Mouse (Mus musculus): Measurements from ENCODE around the gene Gstt1.
"Not testable (repeated sequence)": the region's sequence is repeated elsewhere in the genome, so short reads cannot be mapped to it uniquely, and the experiment has no call there.

Gene Gstt1

GRCm38 (mm10) chr10:75798176-75798696, at the start of gene Gstt1:
Gstt1 (minus strand) TSS chr10:75798584.
- DNase-seq = peak; percentile 70 to 80

- no peak for DNase-seq
Measured at GRCm38 (mm10) chr10:75845306-75845930, 47.0 kb upstream of the Gstt1 start.

GRCm38 (mm10) chr10:75844800-75845199, 46.4 kb upstream of the Gstt1 start:
- DNase-seq = no peak

- not testable (repeated sequence) for DNase-seq
Measured at GRCm38 (mm10) chr10:75843898-75844297, 45.5 kb upstream of the Gstt1 start.

GRCm38 (mm10) chr10:75839092-75839491, 40.7 kb upstream of the Gstt1 start:
- DNase-seq = no peak

- peak; percentile 94 to 96 for DNase-seq
Measured at GRCm38 (mm10) chr10:75837248-75837759, 38.9 kb upstream of the Gstt1 start, which contains the start of gene Gstt2. Gstt2 (minus strand) TSS chr10:75837424.

- DNase-seq = no peak
Measured at GRCm38 (mm10) chr10:75835761-75836531, 37.6 kb upstream of the Gstt1 start.

- DNase-seq = peak; percentile 56 to 64
Measured at GRCm38 (mm10) chr10:75835307-75835706, 36.9 kb upstream of the Gstt1 start.

GRCm38 (mm10) chr10:75834721-75835120, 36.3 kb upstream of the Gstt1 start:
- DNase-seq = no peak

- peak; percentile 71 to 77 for DNase-seq
Measured at GRCm38 (mm10) chr10:75834250-75834649, 35.9 kb upstream of the Gstt1 start.

- DNase-seq = no peak
Measured at GRCm38 (mm10) chr10:75833456-75834080, 35.2 kb upstream of the Gstt1 start.

- peak; percentile 42 to 71 for DNase-seq
Measured at GRCm38 (mm10) chr10:75832272-75832895, 34.0 kb upstream of the Gstt1 start.

- DNase-seq = no peak
Measured at GRCm38 (mm10) chr10:75830275-75830670, 31.9 kb upstream of the Gstt1 start.

- no peak for DNase-seq
Measured at GRCm38 (mm10) chr10:75829529-75830274, 31.3 kb upstream of the Gstt1 start.

- DNase-seq = peak; percentile 79 to 83
Measured at GRCm38 (mm10) chr10:75828500-75828931, 30.1 kb upstream of the Gstt1 start.

GRCm38 (mm10) chr10:75827668-75828360, 29.4 kb upstream of the Gstt1 start:
- peak; percentile 62 to 68 for DNase-seq

- no peak for DNase-seq
Measured at GRCm38 (mm10) chr10:75824530-75824929, 26.1 kb upstream of the Gstt1 start.

- no peak for DNase-seq
Measured at GRCm38 (mm10) chr10:75823782-75824181, 25.4 kb upstream of the Gstt1 start.

- DNase-seq = no peak
Measured at GRCm38 (mm10) chr10:75822443-75822842, 24.1 kb upstream of the Gstt1 start, which contains the start of gene Gstt4. Gstt4 (minus strand) TSS chr10:75822543.

GRCm38 (mm10) chr10:75819882-75820281, 21.5 kb upstream of the Gstt1 start:
- DNase-seq = no peak

- no peak for DNase-seq
Measured at GRCm38 (mm10) chr10:75818641-75819040, 20.3 kb upstream of the Gstt1 start.

Data from cerebellum, postnatal 25 days (tissue).